Mouse (Mus musculus): ENCODE data around the gene Ddc. TPM values are rescaled to one million over a fixed set of nuclear protein-coding genes. Genes with fewer than 3 reads are reported as not detected.

Ddc gene
- total RNA-seq, 2 experiments from 2014 or later = not detected

GRCm38 (mm10) chr11:11850476-11851267 lies 47.3 kb downstream of the Ddc start:
- no peak for ATAC-seq (replicated peaks; ENCODE audit: poor library complexity)

DNA sequence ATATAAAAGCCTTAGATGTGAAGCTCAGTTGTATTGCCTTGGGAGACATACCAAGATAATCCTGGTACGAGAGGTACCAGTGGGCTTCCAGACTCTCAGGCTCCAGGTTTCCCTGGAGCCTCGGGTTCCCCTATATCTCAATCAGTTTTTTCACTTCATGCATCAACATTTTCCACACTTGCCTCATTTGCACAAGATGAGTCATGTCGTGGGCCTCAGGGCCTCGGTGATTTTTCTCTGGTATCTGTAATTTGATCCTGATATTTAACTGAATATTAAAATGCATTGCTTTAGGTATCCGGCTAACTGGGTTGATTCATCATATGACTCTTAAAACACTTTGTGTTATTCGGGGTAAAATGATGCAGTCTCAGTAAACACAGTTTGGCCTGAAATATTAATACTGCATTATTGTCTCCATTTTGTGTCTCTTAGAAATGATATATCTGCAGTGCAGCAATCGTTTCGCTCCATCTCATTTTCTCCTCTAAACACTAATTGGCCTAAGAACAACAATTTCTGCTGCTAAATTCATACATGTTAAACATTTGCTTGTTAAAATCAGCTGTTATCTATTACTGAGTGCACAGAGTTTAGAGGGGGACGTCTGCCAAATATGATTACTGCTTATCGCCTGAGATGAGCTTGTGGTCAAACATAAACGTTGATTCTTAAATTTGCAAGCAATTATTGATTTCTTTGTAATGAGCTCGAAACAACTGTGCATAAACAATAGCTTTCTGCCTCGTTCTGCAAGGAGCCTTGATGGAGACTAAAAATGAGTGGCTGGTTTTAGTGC lies 48.2 kb downstream of the Ddc start:
- ATAC-seq (replicated peaks; ENCODE audit: poor library complexity) = no peak

GRCm38 (mm10) chr11:11848467-11848866 lies 49.5 kb downstream of the Ddc start:
- no peak for ATAC-seq (replicated peaks; ENCODE audit: poor library complexity)

DNA sequence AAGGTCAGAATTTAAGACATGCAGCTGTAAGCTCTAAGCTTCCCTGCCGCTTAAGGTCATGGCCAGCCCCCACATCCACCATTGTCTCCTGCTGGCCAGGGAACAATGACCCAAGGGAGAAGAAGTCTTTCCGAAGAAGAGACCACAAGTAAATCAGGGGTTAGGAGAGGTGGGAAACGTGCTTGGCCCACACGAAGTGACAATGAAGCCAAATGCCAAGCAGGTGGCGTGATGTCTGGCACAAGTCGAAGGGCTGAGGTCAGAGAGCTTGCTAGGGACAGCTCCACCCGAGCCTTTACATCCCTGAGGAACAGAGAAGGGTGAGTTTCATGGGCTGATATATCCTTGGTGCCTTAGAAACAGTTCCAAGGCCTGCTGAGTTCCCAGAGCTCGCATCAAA lies 52.9 kb downstream of the Ddc start:
- no peak for ATAC-seq (replicated peaks; ENCODE audit: poor library complexity)

GRCm38 (mm10) chr11:11844367-11844971 lies 53.5 kb downstream of the Ddc start:
- peak; percentile 49 for ATAC-seq (replicated peaks; ENCODE audit: poor library complexity)

DNA sequence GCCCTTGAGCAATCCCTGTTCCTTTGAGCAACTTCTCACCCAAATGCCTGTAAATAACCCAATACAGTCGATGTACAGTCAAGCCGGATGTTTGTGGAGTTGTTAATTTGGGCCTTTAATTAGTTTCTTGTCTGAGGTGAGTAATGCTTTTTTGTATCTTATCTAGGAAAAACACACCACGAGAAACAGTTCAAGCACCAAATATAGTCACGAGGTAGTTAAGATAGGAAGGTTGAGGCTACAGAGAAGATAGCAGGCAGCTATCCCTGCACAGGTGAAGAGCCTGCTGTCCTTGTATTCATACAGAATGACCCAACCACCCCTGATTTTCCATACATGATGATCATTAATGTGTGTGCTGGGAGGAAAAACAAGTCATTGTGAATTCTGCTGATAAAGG lies 56.4 kb downstream of the Ddc start:
- ATAC-seq (replicated peaks; ENCODE audit: poor library complexity) = 0 out of 2 replicates have a peak, but pooled peaks have one; percentile 11

- no peak for ATAC-seq (replicated peaks; ENCODE audit: poor library complexity)
Measured at GRCm38 (mm10) chr11:11840746-11841145, 57.2 kb downstream of the Ddc start.

DNA sequence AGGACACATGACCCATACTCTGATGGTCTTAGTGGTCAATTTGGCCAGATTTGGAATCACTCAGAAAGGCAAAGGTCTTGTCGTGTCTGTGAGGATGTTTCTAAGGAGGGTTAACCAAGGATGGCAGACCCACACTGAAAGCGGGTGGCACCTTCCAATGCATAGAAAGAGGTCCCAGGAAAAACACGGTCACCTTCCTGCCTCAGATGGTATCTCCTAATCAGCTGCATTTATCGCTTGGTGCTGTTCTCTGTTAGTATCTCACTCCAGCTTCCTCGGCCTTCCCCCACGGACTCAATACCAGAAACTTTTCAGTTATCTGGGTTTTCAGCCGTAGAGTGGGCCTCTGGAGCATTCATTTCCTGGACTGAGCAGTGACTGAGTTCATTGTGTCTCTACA lies 58.1 kb downstream of the Ddc start:
- ATAC-seq (replicated peaks; ENCODE audit: poor library complexity) = no peak

GRCm38 (mm10) chr11:11837384-11837783 lies 60.6 kb downstream of the Ddc start:
- ATAC-seq (replicated peaks; ENCODE audit: poor library complexity) = no peak

DNA sequence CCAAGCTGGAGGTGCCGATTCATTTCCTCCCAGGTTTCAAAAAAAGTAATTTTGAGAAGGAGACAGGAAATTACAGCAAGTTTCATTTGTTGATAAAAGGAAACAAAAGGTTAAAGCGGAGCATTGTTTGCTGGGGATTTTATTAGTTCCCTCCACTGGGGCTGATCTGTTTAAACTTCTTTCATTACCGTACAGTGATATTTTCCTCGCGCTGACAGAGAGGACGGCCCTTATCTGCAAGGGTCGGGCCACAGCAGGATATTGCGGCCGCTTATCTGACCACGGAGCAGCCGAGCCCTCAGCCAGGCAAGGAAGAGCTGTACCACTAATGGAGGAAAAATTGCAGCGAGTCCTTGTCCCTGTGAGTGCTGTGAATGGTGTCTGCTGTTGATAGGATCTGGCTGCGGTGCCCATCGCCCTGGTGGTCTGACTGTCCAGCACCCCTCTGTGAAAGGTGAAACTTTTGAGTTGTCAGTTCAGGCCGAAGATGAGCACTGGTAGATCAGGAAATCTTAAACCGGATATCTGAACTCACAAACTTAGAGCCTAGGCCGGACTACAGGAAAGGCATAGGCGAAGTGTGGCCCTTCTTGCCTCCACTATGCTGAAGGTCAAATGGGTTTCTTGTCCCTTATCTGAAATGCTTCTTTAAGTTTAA lies 61.1 kb downstream of the Ddc start:
- ATAC-seq (replicated peaks; ENCODE audit: poor library complexity) = peak; percentile 74

- ATAC-seq (replicated peaks; ENCODE audit: poor library complexity) = no peak
Measured at GRCm38 (mm10) chr11:11836262-11836661, 61.7 kb downstream of the Ddc start.

GRCm38 (mm10) chr11:11835791-11836190 lies 62.2 kb downstream of the Ddc start:
- ATAC-seq (replicated peaks; ENCODE audit: poor library complexity) = no peak

- ATAC-seq (replicated peaks; ENCODE audit: poor library complexity) = peak; percentile 60
Measured at GRCm38 (mm10) chr11:11835361-11835760, 62.6 kb downstream of the Ddc start.

- ATAC-seq (replicated peaks; ENCODE audit: poor library complexity) = 0 out of 2 replicates have a peak, but pooled peaks have one; percentile 12
Measured at GRCm38 (mm10) chr11:11833100-11833499, 64.8 kb downstream of the Ddc start.

DNA sequence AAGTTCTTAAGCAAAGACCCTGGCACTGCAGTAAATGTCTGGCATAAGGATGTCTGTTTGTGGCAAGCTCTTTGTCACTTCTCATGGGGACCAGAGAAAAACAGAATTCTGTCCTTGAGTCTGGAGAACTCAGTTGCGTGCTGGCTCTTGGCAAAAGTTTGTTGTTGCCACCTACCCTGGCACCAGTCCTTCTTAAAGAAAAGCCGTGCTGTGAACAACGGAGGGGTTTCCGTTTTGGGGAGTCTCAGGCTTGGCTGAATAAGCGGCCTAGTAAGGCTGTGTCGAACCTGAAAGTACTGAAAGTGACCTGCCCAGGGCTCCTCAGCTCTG lies 65.2 kb downstream of the Ddc start:
- ATAC-seq (replicated peaks; ENCODE audit: poor library complexity) = no peak

DNA sequence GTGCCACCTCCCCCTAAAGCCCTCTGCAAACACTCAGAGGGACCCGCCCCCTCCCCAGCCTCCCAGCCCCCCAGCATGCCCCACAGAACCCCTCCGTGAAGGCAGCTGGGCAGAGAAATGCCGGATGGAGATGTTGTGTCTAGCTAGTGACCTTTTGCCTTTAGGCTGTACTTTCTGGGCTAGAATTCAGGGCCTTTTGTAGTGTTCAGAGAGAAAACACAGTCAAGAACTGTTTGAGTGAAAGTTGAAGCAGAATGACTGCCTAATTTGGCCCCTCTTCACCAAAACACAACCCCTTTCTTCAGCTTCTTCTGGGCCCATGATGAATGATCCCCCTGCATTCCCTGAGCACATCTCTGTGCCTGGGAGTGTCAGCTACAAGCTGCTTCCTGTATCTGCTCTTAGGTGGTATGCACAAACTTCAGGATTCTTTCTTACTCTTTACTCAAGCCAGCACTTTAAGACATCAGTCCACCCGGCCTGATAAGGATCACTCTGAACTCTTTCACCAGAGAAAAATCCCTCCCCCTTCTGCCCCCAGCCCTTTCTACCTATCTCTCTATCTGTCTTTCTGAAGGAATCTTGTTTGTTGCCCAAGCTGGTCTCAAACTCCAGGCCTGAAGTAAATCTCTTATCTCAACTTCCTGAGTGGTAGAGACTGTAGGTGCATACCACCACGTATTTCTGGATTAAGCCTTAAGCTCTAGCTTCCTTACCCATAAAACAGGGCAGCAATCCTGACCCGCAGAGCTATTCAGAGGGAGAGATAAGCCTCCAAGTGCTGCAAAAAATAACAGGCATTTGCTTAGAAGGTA lies 65.8 kb downstream of the Ddc start:
- no peak for ATAC-seq (replicated peaks; ENCODE audit: poor library complexity)

DNA sequence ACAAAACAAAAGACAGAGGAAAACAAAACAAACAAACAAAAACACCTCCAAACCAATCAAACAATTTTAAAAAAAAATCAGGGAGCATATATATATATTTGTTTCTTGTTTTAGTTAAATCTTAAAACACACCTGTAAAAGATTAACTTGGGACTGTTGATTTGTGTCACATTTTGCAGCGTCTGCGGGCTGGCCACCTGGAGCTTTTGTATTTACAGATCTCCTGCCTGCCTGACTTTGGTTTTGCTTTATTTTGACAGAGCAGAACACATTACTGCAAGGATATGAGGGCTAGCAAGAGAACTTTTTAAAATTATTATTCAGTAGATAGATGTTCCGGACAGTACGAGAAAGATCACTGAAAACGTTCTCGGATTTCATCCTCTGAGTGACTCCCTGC lies 66.4 kb downstream of the Ddc start:
- no peak for ATAC-seq (replicated peaks; ENCODE audit: poor library complexity)

DNA sequence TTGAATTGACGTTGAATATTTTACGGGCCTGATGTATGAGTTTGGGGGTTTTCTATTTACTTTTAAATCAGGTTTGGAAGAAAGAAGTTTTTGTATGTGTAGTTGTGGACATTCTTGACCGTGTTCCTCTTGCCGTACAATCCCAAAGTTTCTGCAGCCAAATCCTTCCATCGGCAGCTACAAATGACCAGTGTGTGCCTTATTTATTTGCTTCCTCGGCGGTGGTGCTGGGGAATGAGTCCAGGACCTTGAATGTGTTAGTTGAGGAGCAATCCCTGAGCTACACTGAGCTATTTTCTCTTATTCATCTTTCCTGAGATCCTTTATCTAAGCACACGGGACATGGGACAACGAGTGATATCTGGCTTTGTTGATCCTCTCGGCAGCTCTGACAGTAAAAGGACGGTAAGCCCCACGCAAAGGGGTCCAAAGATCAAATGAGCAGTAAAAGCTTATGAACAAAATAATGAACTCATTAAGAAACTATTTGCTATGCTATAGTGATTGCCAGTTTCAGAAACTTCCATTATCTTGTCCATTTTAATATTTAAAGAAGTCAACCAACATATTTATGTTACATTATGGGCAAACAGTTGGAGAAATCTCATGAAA lies 67.0 kb downstream of the Ddc start:
- no peak for ATAC-seq (replicated peaks; ENCODE audit: poor library complexity)

DNA sequence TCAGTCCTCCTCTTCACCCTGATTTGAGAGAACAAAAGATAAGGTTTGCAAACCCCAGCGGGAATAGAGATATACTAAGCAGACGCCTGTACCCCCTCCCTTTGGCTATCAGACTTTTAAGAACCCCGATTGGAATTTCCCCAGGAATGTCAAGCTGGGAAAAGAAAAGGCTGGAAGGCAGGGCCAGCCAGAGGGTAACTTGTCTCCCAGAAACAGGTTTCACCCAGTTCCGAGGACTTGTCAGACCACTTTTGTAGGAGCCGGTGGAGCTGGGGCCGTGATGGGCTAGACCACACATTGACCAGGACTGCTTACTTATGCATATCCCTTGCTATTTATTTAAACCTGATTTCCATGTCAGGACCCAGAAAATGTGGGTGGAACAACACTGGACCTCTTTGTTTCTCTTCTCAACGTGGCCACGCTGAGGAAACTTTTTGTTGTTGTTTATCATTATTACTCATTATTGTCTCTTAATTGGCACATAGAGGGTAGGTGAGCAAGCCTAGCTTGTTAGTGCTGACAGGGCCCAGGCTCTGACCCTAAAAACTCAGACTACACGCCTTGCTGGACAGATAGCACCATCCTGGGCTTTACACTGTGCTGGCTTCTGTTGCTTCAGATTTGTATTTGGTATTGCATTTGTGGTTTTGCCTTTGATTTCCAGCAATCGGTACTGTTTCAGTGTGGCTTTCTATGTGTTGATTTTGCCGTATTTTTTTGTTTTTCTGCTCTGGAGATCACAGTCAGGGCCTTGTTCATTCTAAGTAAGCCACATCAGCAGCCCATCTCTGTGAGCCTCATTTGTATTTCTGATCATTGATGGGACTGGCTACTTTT lies 68.6 kb downstream of the Ddc start:
- no peak for ATAC-seq (replicated peaks; ENCODE audit: poor library complexity)
